Comparison of ENCODE assay signal across 13 mouse cellular contexts in genomic region chr12:108832851-108833250, GRCm38 (mm10). TPM values are rescaled to one million over a fixed set of nuclear protein-coding genes. Genes with fewer than 3 reads are reported as not detected.
DNase-seq lines count a peak whose midpoint lies in the region; ATAC-seq and TF ChIP-seq lines count a peak whose summit lies in the region.
"Had no signal": no experiment of that assay in that cellular context is flagged by ENCODE, and none has a peak within 500 bp of the region (broad histone marks: within the 10 kb centered on the region; RNA-seq: fewer than 3 reads in every experiment).

No protein-coding gene starts in this region.

- H3K36me3 ChIP-seq in heart, embryonic 12.5 days = 0 out of 2 replicates have a peak, but pooled peaks cover 2% of the 10 kb centered on the region
- H3K36me3 ChIP-seq in liver, postnatal 0 days (replicated peaks; ENCODE audit: insufficient read depth, low read length) = no peaks in the 10 kb centered on the region
- 0 out of 2 replicates have a peak, but pooled peaks cover 11% of the 10 kb centered on the region for H3K36me3 ChIP-seq in forebrain, embryonic 14.5 days (ENCODE audit: control insufficient read depth, insufficient read depth, low read length)
- no peaks in the 10 kb centered on the region for H3K36me3 ChIP-seq in midbrain, embryonic 11.5 days (ENCODE audit: control insufficient read depth, insufficient read depth, low read length)
- H3K36me3 ChIP-seq: lung, embryonic 15.5 days had no signal

- no peak for ATAC-seq in heart, embryonic 12.5 days (ENCODE audit: insufficient number of reproducible peaks, low FRiP score)
- ATAC-seq in liver, postnatal 0 days = no peak
- no peak for ATAC-seq in forebrain, embryonic 14.5 days
- no peak for ATAC-seq in midbrain, embryonic 11.5 days (ENCODE audit: low FRiP score)
- ATAC-seq: CD4-positive, CD25-positive, alpha-beta regulatory T cell, adult 4 months; intestine, embryonic 16.5 days had no signal

- no peaks in the 10 kb centered on the region for H3K9me3 ChIP-seq in heart, embryonic 12.5 days (replicated peaks)
- no peaks in the 10 kb centered on the region for H3K9me3 ChIP-seq in liver, postnatal 0 days (ENCODE audit: low read length)
- H3K9me3 ChIP-seq in forebrain, embryonic 14.5 days (replicated peaks; ENCODE audit: control insufficient read depth, low read length) = no peaks in the 10 kb centered on the region
- H3K9me3 ChIP-seq in midbrain, embryonic 11.5 days (ENCODE audit: control insufficient read depth, low read length) = no peaks in the 10 kb centered on the region
- H3K9me3 ChIP-seq: embryonic facial prominence, embryonic 10.5 days; lung, embryonic 15.5 days had no signal

- H3K27ac ChIP-seq in heart, embryonic 12.5 days (ENCODE audit: poor library complexity, severe bottlenecking) = no peak overlapping the region
- H3K27ac ChIP-seq in liver, postnatal 0 days (ENCODE audit: low read depth) = no peak overlapping the region
- no peak overlapping the region for H3K27ac ChIP-seq in forebrain, embryonic 14.5 days (ENCODE audit: low read depth, low read length)
- no peak overlapping the region for H3K27ac ChIP-seq in midbrain, embryonic 11.5 days (ENCODE audit: low read depth, low read length)
- H3K27ac ChIP-seq: embryonic facial prominence, embryonic 10.5 days; lung, embryonic 15.5 days; stomach, postnatal 0 days had no signal

- DNase-seq in heart, adult 11 months = peak; percentile 86
- DNase-seq in right cerebral cortex, adult 18-20 months = peak; percentile 37
- no peak for DNase-seq in right cerebral cortex, postnatal 14 days
- peak; percentile 65 to 76 for DNase-seq in cerebellum, postnatal 14 days
- no peak for DNase-seq in liver, postnatal 0 days
- no peak for DNase-seq in forebrain, embryonic 14.5 days (ENCODE audit: low spot score)
- no peak for DNase-seq in midbrain, embryonic 11.5 days (ENCODE audit: low spot score, missing footprints)

- 85% methylated on average over 8 of the region's 8 CpGs for WGBS in heart, embryonic 12.5 days
- 82% methylated on average over 8 of the region's 8 CpGs for WGBS in liver, postnatal 0 days (ENCODE audit: insufficient replicate concordance)
- WGBS in forebrain, embryonic 14.5 days = 86% methylated on average over 8 of the region's 8 CpGs
- WGBS in midbrain, embryonic 11.5 days = 86% methylated on average over 8 of the region's 8 CpGs

- TF ChIP-seq EP300 in liver, postnatal 0 days (IDR thresholded peaks at IDR 0.05; ENCODE audit: low read depth) = no peak

- no peak overlapping the region for H3K9ac ChIP-seq in heart, embryonic 12.5 days
- H3K9ac ChIP-seq in liver, postnatal 0 days (replicated peaks) = no peak overlapping the region
- H3K9ac ChIP-seq in forebrain, embryonic 14.5 days (ENCODE audit: low read length) = no peak overlapping the region
- no peak overlapping the region for H3K9ac ChIP-seq in midbrain, embryonic 11.5 days (ENCODE audit: low read length)
- H3K9ac ChIP-seq: lung, embryonic 15.5 days had no signal

- H3K4me1 ChIP-seq in heart, embryonic 12.5 days (replicated peaks) = peaks cover 31% of the 10 kb centered on the region
- peaks cover 20% of the 10 kb centered on the region for H3K4me1 ChIP-seq in liver, postnatal 0 days (ENCODE audit: insufficient read depth)
- peaks cover 22% of the 10 kb centered on the region for H3K4me1 ChIP-seq in forebrain, embryonic 14.5 days (ENCODE audit: control insufficient read depth, insufficient read depth, low read length)
- H3K4me1 ChIP-seq in midbrain, embryonic 11.5 days (ENCODE audit: control insufficient read depth, insufficient read depth, low read length) = peaks cover 26% of the 10 kb centered on the region

- H3K4me3 ChIP-seq in heart, embryonic 12.5 days = no peak overlapping the region
- H3K4me3 ChIP-seq in liver, postnatal 0 days (ENCODE audit: low read depth, low read length) = no peak overlapping the region
- no peak overlapping the region for H3K4me3 ChIP-seq in forebrain, embryonic 14.5 days (ENCODE audit: low read depth, low read length)
- no peak overlapping the region for H3K4me3 ChIP-seq in midbrain, embryonic 11.5 days (ENCODE audit: low read depth, low read length)
- H3K4me3 ChIP-seq: embryonic facial prominence, embryonic 10.5 days; lung, embryonic 15.5 days had no signal

- TF ChIP-seq CTCF in liver, postnatal 0 days (IDR thresholded peaks at IDR 0.05; ENCODE audit: low read depth) = no peak

- H3K4me2 ChIP-seq in heart, embryonic 12.5 days = no peak overlapping the region
- no peak overlapping the region for H3K4me2 ChIP-seq in liver, postnatal 0 days (ENCODE audit: low read depth, low read length)
- no peak overlapping the region for H3K4me2 ChIP-seq in forebrain, embryonic 14.5 days (ENCODE audit: low read length)
- H3K4me2 ChIP-seq in midbrain, embryonic 11.5 days = no peak overlapping the region
- H3K4me2 ChIP-seq: lung, embryonic 15.5 days had no signal

- 0 out of 2 replicates have a peak, but pooled peaks cover 10% of the 10 kb centered on the region for H3K27me3 ChIP-seq in heart, embryonic 12.5 days (replicated peaks)
- no peaks in the 10 kb centered on the region for H3K27me3 ChIP-seq in liver, postnatal 0 days (ENCODE audit: insufficient read depth, low read length)
- no peaks in the 10 kb centered on the region for H3K27me3 ChIP-seq in forebrain, embryonic 14.5 days (replicated peaks; ENCODE audit: control insufficient read depth, insufficient read depth, low read length)
- H3K27me3 ChIP-seq in midbrain, embryonic 11.5 days (ENCODE audit: control insufficient read depth, insufficient read depth, low read length) = no peaks in the 10 kb centered on the region
- H3K27me3 ChIP-seq: lung, embryonic 15.5 days had no signal

RNA-seq across cellular contexts. Expression of gene Slc25a29, which starts 2.8 kb away (rescaled TPM):
- polyA plus RNA-seq in heart, embryonic 12.5 days (2016; fragmentation: Nextera tagmentation; extraction: Ambion mirVana) = 3.0 and 3.3 TPM in 2 replicates
- 3.5 and 5.8 TPM in 2 replicates for polyA plus RNA-seq in liver, postnatal 0 days (2015; fragmentation: Nextera tagmentation; extraction: Ambion mirVana)
- 21.7 and 23.4 TPM in 2 replicates for polyA plus RNA-seq in forebrain, embryonic 14.5 days (2014; fragmentation: Nextera tagmentation; extraction: Ambion mirVana)
- polyA plus RNA-seq in midbrain, embryonic 11.5 days (2014; fragmentation: Nextera tagmentation; extraction: Ambion mirVana) = 11.2 and 13.0 TPM in 2 replicates

RNA-seq across cellular contexts. Expression of gene Slc25a47, which starts 3.0 kb away (rescaled TPM):
- 5.2 and 5.4 TPM in 2 replicates for polyA plus RNA-seq in heart, embryonic 12.5 days (2016; fragmentation: Nextera tagmentation; extraction: Ambion mirVana)
- 481 and 632 TPM in 2 replicates for polyA plus RNA-seq in liver, postnatal 0 days (2015; fragmentation: Nextera tagmentation; extraction: Ambion mirVana)
- polyA plus RNA-seq in forebrain, embryonic 14.5 days (2014; fragmentation: Nextera tagmentation; extraction: Ambion mirVana) = 14.1 and 17.3 TPM in 2 replicates
- 9.8 TPM in 2 replicates for polyA plus RNA-seq in midbrain, embryonic 11.5 days (2014; fragmentation: Nextera tagmentation; extraction: Ambion mirVana)

RNA-seq across cellular contexts. Expression of gene Yy1, which starts 40.1 kb away (rescaled TPM):
- 16.0 and 18.8 TPM in 2 replicates for polyA plus RNA-seq in heart, embryonic 12.5 days (2016; fragmentation: Nextera tagmentation; extraction: Ambion mirVana)
- polyA plus RNA-seq in liver, postnatal 0 days (2015; fragmentation: Nextera tagmentation; extraction: Ambion mirVana) = 5.3 and 5.9 TPM in 2 replicates
- 15.7 and 17.6 TPM in 2 replicates for polyA plus RNA-seq in forebrain, embryonic 14.5 days (2014; fragmentation: Nextera tagmentation; extraction: Ambion mirVana)
- polyA plus RNA-seq in midbrain, embryonic 11.5 days (2014; fragmentation: Nextera tagmentation; extraction: Ambion mirVana) = 19.0 and 19.5 TPM in 2 replicates

Comparison
In these comparisons a context has a peak if more than half of its experiments do, and no peak if none do; other contexts are left out.
1. DNase-seq: peak in heart, adult 11 months (single experiment), right cerebral cortex, adult 18-20 months (single experiment) and cerebellum, postnatal 14 days (2 of 2); none in right cerebral cortex, postnatal 14 days (single experiment), liver, postnatal 0 days (single experiment), forebrain, embryonic 14.5 days (single experiment) and midbrain, embryonic 11.5 days (single experiment).
2. RNA of gene Slc25a47, which starts 3.0 kb away (polyA plus RNA-seq): 481 to 632 TPM in liver, postnatal 0 days; 14.1 to 17.3 TPM in forebrain, embryonic 14.5 days, 9.8 TPM in midbrain, embryonic 11.5 days and 5.2 to 5.4 TPM in heart, embryonic 12.5 days; every median in the first group is over 10 times any median in the second.